Mouse (Mus musculus) heart, embryonic 14.5 days (tissue): Measurements from ENCODE around the gene Ogg1. TPM values are rescaled to one million over a fixed set of nuclear protein-coding genes. Genes with fewer than 3 reads are reported as not detected.

ENCODE experiments used
- polyA plus RNA-seq: library from polyadenylated mRNA; unstranded; fragments of >200 nt; fragmentation: Nextera tagmentation; extraction: Ambion mirVana; gene quantifications from 2 replicates; pipeline ENCODE4 v1.2.1, GENCODE M21; 2014

Gene Ogg1
- polyA plus RNA-seq, 1 experiment from 2014 or later = 10.1 TPM

Other genes starting within 250 kb of the Ogg1 start
- 57.0 and 59.1 TPM in 2 replicates for gene Setd5, start 249.6 kb upstream of the Ogg1 start, polyA plus RNA-seq
- 0.22 and 0.61 TPM in 2 replicates for gene Lhfpl4, start 131.6 kb upstream of the Ogg1 start, polyA plus RNA-seq
- gene Mtmr14, start 89.1 kb upstream of the Ogg1 start, polyA plus RNA-seq = 25.3 and 26.7 TPM in 2 replicates
- gene Cpne9, start 44.7 kb upstream of the Ogg1 start, polyA plus RNA-seq = 0.07 TPM in 1 of 2 replicates, not detected in the other
- gene Brpf1, start 19.8 kb upstream of the Ogg1 start, polyA plus RNA-seq = 11.7 and 11.8 TPM in 2 replicates
- gene Camk1, start 17.0 kb downstream of the Ogg1 start, polyA plus RNA-seq = 131 and 134 TPM in 2 replicates
- 38.6 and 42.2 TPM in 2 replicates for gene Tada3, start 50.9 kb downstream of the Ogg1 start, polyA plus RNA-seq
- gene Arpc4, start 51.1 kb downstream of the Ogg1 start, polyA plus RNA-seq = 145 and 155 TPM in 2 replicates
- 1.0 and 1.4 TPM in 2 replicates for gene Ttll3, start 62.3 kb downstream of the Ogg1 start, polyA plus RNA-seq
- 11.1 and 12.8 TPM in 2 replicates for gene Rpusd3, start 92.4 kb downstream of the Ogg1 start, polyA plus RNA-seq
- gene Cidec, start 108.8 kb downstream of the Ogg1 start, polyA plus RNA-seq = not detected in 2 replicates
- gene Jagn1, start 115.6 kb downstream of the Ogg1 start, polyA plus RNA-seq = 54.2 and 57.5 TPM in 2 replicates
- 0.99 and 1.4 TPM in 2 replicates for gene Il17re, start 131.5 kb downstream of the Ogg1 start, polyA plus RNA-seq
- gene Il17rc, start 144.5 kb downstream of the Ogg1 start, polyA plus RNA-seq = 5.6 and 9.5 TPM in 2 replicates
- gene Creld1, start 156.3 kb downstream of the Ogg1 start, polyA plus RNA-seq = 30.7 and 32.6 TPM in 2 replicates
- 0.13 and 0.27 TPM in 2 replicates for gene Prrt3, start 175.0 kb downstream of the Ogg1 start, polyA plus RNA-seq
- gene Emc3, start 204.7 kb downstream of the Ogg1 start, polyA plus RNA-seq = 84.6 and 89.2 TPM in 2 replicates
- 10.1 and 10.6 TPM in 2 replicates for gene Fancd2, start 204.7 kb downstream of the Ogg1 start, polyA plus RNA-seq